10 mouse cellular contexts compared by ENCODE assay signal in the genomic region with DNA sequence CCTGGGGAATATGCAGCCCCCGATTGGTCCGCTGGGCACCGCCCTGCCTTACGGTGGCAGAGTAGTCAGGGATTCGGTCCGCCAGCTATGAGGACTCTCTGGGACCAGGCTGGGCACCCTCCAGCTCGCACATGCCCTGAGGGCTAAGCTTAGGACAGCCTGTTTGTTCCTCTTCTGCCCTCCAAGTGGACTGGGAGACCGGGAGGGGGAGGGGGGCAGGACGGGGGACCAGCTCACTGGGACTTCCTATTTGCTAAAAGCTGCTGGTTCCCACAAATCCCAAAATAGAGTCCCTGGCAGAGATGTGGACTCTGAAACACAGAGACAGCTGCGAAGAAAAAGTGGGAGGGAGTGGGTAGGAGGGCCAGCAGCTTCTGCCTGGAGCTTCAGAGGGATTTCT.
A peak's percentile ranks its signal among the peaks of the same experiment; 100 is the strongest.
DNase-seq lines count a peak whose midpoint lies in the region; ATAC-seq and TF ChIP-seq lines count a peak whose summit lies in the region.
"Had no signal": no experiment of that assay in that cellular context is flagged by ENCODE, and none has a peak within 500 bp of the region (broad histone marks: within the 10 kb centered on the region; RNA-seq: fewer than 3 reads in every experiment).

No protein-coding gene starts in this region.

- no peaks in the 10 kb centered on the region for H3K27me3 ChIP-seq in thymus, adult 2 months (ENCODE audit: control insufficient read depth, insufficient read depth, low read length)
- H3K27me3 ChIP-seq: liver, embryonic 15.5 days; stomach, embryonic 15.5 days had no signal

- intact Hi-C loops in heart, postnatal 10 days (cut with DNase I) = no loop called here

- no peak overlapping the region for H3K4me3 ChIP-seq in thymus, adult 2 months (ENCODE audit: control insufficient read depth, insufficient read depth, low read length)
- H3K4me3 ChIP-seq: liver, embryonic 15.5 days; stomach, embryonic 15.5 days had no signal

- no peak for ATAC-seq in CD4-positive, CD25-positive, alpha-beta regulatory T cell, adult 4 months

- no peak for TF ChIP-seq CTCF in thymus, adult 2 months (IDR thresholded peaks at IDR 0.05; ENCODE audit: borderline replicate concordance, control insufficient read depth, extremely low read depth, insufficient read depth, low read length, poor library complexity)

- H3K27ac ChIP-seq in thymus, adult 2 months (ENCODE audit: control insufficient read depth, insufficient read depth, low read length) = no peak overlapping the region
- H3K27ac ChIP-seq: liver, embryonic 15.5 days; stomach, embryonic 15.5 days had no signal

- H3K36me3 ChIP-seq in thymus, adult 2 months (ENCODE audit: control insufficient read depth, insufficient read depth, low read length) = no peaks in the 10 kb centered on the region
- H3K36me3 ChIP-seq: liver, embryonic 15.5 days; stomach, embryonic 15.5 days had no signal

- H3K4me1 ChIP-seq in thymus, adult 2 months (replicated peaks; ENCODE audit: control insufficient read depth, insufficient read depth, low read length) = no peaks in the 10 kb centered on the region
- H3K4me1 ChIP-seq: liver, embryonic 15.5 days; stomach, embryonic 15.5 days had no signal

- DNase-seq in ovary, adult 18-20 months (ENCODE audit: low spot score) = peak; percentile 8
- no peak for DNase-seq in ovary, postnatal 36 days (ENCODE audit: low spot score)
- DNase-seq in heart, postnatal 10 days = peak; percentile 51 to 62
- peak; percentile 61 to 71 for DNase-seq in left cerebral cortex, adult 18-20 months (ENCODE audit: low spot score in 2 of 2)
- DNase-seq in right cerebral cortex, postnatal 36 days (ENCODE audit: low spot score in 2 of 2) = peak; percentile 49 to 78
- no peak for DNase-seq in cerebellum, adult 11-12 months
- DNase-seq in thymus, adult 2 months = no peak

- no peak for TF ChIP-seq POLR2A in thymus, adult 2 months (IDR thresholded peaks at IDR 0.05; ENCODE audit: control insufficient read depth, extremely low read depth, insufficient read depth, low read length, poor library complexity)

- WGBS in thymus, adult 2 months = 65% methylated on average over 10 of the region's 10 CpGs

Comparison
In these comparisons a context has a peak if more than half of its experiments do, and no peak if none do; other contexts are left out.
1. DNase-seq: peak in ovary, adult 18-20 months (single experiment), heart, postnatal 10 days (2 of 2), left cerebral cortex, adult 18-20 months (2 of 2) and right cerebral cortex, postnatal 36 days (2 of 2); none in ovary, postnatal 36 days (single experiment), cerebellum, adult 11-12 months (single experiment) and thymus, adult 2 months (single experiment).